Mouse (Mus musculus): ENCODE data around the gene Gm10722. TPM values are rescaled to one million over a fixed set of nuclear protein-coding genes. Genes with fewer than 3 reads are reported as not detected.
"Not testable (repeated sequence)": the region's sequence is repeated elsewhere in the genome, so short reads cannot be mapped to it uniquely, and the experiment has no call there.

Gm10722 gene
- total RNA-seq (2015; ENCODE audit: low replicate concordance), result not detected in 2 replicates
- total RNA-seq (2017; ENCODE audit: low replicate concordance), result 10.9 and 17.0 TPM in 2 replicates

GRCm38 (mm10) chr9:3000445-3000972 is at the start of gene Gm10722:
Gene Gm10722 (plus strand): TSS chr9:3000922.
- not testable (repeated sequence) for ATAC-seq (replicated peaks; ENCODE audit: low FRiP score, poor library complexity, severe bottlenecking)

GRCm38 (mm10) chr9:3001006-3001405 is 284 bp downstream of the Gm10722 start:
- ATAC-seq (replicated peaks; ENCODE audit: low FRiP score, poor library complexity, severe bottlenecking), result not testable (repeated sequence)

DNA sequence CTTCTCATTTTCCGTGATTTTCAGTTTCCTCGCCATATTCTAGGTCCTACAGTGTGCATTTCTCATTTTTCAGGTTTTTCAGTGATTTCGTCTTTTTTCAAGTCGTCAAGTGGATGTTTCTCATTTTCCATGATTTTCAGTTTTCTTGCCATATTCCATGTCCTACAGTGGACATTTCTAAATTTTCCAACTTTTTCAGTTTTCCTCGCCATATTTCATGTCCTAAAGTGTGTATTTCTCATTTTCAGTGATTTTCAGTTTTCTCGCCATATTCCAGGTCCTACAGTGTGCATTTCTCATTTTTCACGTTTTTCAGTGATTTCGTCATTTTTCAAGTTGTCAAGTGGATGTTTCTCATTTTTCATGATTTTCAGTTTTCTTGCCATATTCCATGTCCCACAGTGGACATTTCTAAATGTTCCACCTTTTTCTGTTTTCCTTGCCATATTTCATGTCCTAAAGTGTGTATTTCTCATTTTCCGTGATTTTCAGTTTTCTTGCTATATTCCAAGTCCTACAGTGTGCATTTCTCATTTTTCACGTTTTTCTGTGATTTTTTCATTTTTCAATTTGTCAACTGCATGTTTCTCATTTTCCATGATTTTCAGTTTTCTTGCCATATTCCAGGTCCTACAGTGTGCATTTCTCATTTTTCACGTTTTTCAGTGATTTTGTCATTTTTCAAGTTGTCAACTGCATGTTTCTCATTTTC is 1.4 kb downstream of the Gm10722 start:
- ATAC-seq (replicated peaks; ENCODE audit: low FRiP score, poor library complexity, severe bottlenecking), result 0 out of 2 replicates have a peak, but pooled peaks have one; percentile 55

DNA sequence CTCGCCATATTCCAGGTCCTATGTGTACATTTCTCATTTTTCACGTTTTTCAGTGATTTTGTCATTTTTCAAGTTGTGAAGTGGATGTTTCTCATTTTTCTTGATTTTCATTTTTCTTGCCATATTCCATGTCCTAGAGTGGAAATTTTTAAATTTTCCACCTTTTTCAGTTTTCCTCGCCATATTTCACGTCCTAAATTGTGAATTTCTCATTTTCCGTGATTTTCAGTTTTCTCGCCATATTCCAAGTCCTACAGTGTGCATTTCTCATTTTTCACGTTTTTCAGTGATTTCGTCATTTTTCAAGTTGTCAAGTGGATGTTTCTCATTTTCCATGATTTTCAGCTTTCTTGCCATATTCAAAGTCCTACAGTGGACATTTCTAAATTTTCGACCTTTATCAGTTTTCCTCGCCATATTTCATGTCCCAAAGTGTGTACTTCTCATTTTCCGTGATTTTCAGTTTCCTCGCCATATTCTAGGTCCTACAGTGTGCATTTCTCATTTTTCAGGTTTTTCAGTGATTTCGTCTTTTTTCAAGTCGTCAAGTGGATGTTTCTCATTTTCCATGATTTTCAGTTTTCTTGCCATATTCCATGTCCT is 2.2 kb downstream of the Gm10722 start, which contains the start of gene Gm11168:
Gm11168 (plus strand) TSS at position 553 of the 603 bp plus-strand sequence.
- ATAC-seq (replicated peaks; ENCODE audit: low FRiP score, poor library complexity, severe bottlenecking), result not testable (repeated sequence)

- ATAC-seq (replicated peaks; ENCODE audit: low FRiP score, poor library complexity, severe bottlenecking), result peak; percentile 55
These were observed 5.5 kb downstream of the Gm10722 start for GRCm38 (mm10) chr9:3006179-3006578.

GRCm38 (mm10) chr9:3006636-3007035 is 5.9 kb downstream of the Gm10722 start:
- not testable (repeated sequence) for ATAC-seq (replicated peaks; ENCODE audit: low FRiP score, poor library complexity, severe bottlenecking)

DNA sequence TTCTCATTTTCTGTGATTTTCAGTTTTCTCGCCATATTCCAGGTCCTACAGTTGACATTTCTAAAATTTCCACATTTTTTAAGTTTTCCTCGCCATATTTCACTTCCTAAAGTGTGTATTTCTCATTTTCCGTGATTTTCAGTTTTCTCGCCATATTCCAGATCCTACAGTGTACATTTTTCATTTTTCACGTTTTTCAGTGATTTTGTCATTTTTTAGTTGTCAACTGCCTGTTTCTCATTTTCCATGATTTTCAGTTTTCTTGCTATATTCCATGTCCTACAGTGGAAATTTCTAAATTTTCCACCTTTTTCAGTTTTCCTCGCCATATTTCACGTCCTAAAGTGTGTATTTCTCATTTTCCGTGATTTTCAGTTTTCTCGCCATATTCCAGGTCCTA is 6.5 kb downstream of the Gm10722 start:
- ATAC-seq (replicated peaks; ENCODE audit: low FRiP score, poor library complexity, severe bottlenecking), result peak; percentile 34; the same call in 1 of the 2 replicates

GRCm38 (mm10) chr9:3009331-3009730 is 8.6 kb downstream of the Gm10722 start:
- ATAC-seq (replicated peaks; ENCODE audit: low FRiP score, poor library complexity, severe bottlenecking), result peak; percentile 44

GRCm38 (mm10) chr9:3012054-3012621 is 11.4 kb downstream of the Gm10722 start:
- peak; percentile 58 for ATAC-seq (replicated peaks; ENCODE audit: low FRiP score, poor library complexity, severe bottlenecking)

DNA sequence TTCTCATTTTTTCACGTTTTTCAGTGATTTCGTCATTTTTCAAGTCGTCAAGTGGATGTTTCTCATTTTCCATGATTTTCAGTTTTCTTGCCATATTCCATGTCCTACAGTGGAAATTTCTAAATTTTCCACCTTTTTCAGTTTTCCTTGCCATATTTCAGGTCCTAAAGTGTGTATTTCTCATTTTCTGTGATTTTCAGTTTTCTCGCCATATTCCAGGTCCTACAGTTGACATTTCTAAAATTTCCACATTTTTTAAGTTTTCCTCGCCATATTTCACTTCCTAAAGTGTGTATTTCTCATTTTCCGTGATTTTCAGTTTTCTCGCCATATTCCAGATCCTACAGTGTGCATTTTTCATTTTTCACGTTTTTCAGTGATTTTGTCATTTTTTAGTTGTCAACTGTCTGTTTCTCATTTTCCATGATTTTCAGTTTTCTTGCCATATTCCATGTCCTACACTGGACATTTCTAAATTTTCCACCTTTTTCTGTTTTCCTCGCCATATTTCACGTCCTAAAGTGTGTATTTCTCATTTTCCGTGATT is 12.1 kb downstream of the Gm10722 start, which contains the start of gene Gm10721:
Gm10721 (plus strand) TSS at position 408 of the 547 bp plus-strand sequence.
- ATAC-seq (replicated peaks; ENCODE audit: low FRiP score, poor library complexity, severe bottlenecking), result peak; percentile 53

DNA sequence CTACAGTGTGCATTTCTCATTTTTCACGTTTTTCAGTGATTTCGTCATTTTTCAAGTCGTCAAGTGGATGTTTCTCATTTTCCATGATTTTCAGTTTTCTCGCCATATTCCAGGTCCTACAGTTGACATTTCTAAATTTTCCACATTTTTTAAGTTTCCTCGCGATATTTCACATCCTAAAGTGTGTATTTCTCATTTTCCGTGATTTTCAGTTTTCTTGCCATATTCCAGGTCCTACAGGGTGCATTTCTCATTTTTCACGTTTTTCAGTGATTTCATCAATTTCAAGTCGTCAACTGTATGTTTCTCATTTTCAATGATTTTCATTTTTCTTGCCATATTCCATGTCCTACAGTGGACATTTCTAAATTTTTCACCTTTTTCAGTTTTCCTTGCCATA is 14.6 kb downstream of the Gm10722 start, which contains the start of gene Gm10720:
Gm10720 (plus strand) TSS at position 301 of the 400 bp plus-strand sequence.
- ATAC-seq (replicated peaks; ENCODE audit: low FRiP score, poor library complexity, severe bottlenecking), result not testable (repeated sequence)

DNA sequence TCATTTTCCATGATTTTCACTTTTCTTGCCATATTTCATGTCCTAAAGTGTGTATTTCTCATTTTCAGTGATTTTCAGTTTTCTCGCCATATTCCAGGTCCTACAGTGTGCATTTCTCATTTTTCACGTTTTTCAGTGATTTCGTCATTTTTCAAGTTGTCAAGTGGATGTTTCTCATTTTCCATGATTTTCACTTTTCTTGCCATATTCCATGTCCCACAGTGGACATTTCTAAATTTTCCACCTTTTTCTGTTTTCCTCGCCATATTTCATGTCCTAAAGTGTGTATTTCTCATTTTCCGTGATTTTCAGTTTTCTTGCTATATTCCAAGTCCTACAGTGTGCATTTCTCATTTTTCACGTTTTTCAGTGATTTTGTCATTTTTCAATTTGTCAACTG is 15.2 kb downstream of the Gm10722 start:
- not testable (repeated sequence) for ATAC-seq (replicated peaks; ENCODE audit: low FRiP score, poor library complexity, severe bottlenecking)

DNA sequence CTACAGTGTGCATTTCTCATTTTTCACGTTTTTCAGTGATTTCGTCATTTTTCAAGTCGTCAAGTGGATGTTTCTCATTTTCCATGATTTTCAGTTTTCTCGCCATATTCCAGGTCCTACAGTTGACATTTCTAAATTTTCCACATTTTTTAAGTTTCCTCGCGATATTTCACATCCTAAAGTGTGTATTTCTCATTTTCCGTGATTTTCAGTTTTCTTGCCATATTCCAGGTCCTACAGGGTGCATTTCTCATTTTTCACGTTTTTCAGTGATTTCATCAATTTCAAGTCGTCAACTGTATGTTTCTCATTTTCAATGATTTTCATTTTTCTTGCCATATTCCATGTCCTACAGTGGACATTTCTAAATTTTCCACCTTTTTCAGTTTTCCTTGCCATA is 16.4 kb downstream of the Gm10722 start, which contains the start of gene Gm10719:
Gm10719 (plus strand) TSS at position 301 of the 400 bp plus-strand sequence.
- ATAC-seq (replicated peaks; ENCODE audit: low FRiP score, poor library complexity, severe bottlenecking), result not testable (repeated sequence)

GRCm38 (mm10) chr9:3018944-3019343 is 18.2 kb downstream of the Gm10722 start:
- ATAC-seq (replicated peaks; ENCODE audit: low FRiP score, poor library complexity, severe bottlenecking), result not testable (repeated sequence)

DNA sequence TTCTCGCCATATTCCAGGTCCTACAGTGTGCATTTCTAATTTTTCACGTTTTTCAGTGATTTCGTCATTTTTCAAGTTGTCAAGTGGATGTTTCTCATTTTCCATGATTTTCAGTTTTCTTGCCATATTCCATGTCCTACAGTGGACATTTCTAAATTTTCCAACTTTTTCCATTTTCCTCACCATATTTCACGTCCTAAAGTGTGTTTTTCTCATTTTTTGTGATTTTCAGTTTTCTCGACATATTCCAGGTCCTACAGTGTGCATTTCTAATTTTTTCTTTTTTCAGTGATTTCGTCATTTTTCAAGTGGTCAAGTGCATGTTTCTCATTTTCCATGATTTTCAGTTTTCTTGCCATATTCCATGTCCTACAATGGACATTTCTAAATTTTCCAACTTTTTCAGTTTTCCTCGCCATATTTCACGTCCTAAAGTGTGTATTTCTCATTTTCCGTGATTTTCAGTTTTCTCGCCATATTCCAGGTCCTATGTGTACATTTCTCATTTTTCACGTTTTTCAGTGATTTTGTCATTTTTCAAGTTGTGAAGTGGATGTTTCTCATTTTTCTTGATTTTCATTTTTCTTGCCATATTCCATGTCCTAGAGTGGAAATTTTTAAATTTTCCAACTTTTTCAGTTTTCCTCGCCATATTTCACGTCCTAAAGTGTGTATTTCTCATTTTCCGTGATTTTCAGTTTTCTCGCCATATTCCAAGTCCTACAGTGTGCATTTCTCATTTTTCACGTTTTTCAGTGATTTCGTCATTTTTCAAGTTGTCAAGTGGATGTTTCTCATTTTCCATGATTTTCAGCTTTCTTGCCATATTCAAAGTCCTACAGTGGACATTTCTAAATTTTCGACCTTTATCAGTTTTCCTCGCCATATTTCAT is 19.4 kb downstream of the Gm10722 start:
- peak; percentile 57 for ATAC-seq (replicated peaks; ENCODE audit: low FRiP score, poor library complexity, severe bottlenecking)

- ATAC-seq (replicated peaks; ENCODE audit: low FRiP score, poor library complexity, severe bottlenecking), result not testable (repeated sequence)
These were observed 21.7 kb downstream of the Gm10722 start for GRCm38 (mm10) chr9:3022316-3023008.

GRCm38 (mm10) chr9:3023312-3023984 is 22.7 kb downstream of the Gm10722 start, which contains the start of gene Gm10718:
Gene Gm10718 (plus strand): TSS chr9:3023547.
- ATAC-seq (replicated peaks; ENCODE audit: low FRiP score, poor library complexity, severe bottlenecking), result not testable (repeated sequence)
